Mouse (Mus musculus): ENCODE results near the gene Zfp462.

Zfp462 gene

GRCm38 (mm10) chr4:54998146-54998841, 53.4 kb downstream of the Zfp462 start:
- no peak for DNase-seq

GRCm38 (mm10) chr4:54999556-54999955, 54.7 kb downstream of the Zfp462 start:
- no peak for DNase-seq

- peak in 1 of 2 experiments; percentile 53 for DNase-seq
Measured at GRCm38 (mm10) chr4:55001386-55001785, 56.5 kb downstream of the Zfp462 start.

- DNase-seq = no peak
Measured at GRCm38 (mm10) chr4:55003128-55003527, 58.3 kb downstream of the Zfp462 start.

GRCm38 (mm10) chr4:55005066-55005465, 60.2 kb downstream of the Zfp462 start:
- peak in 1 of 2 experiments; percentile 39 for DNase-seq

GRCm38 (mm10) chr4:55005521-55005969, 60.7 kb downstream of the Zfp462 start:
- peak; percentile 49 to 59 for DNase-seq

GRCm38 (mm10) chr4:55006024-55006423, 61.2 kb downstream of the Zfp462 start:
- no peak for DNase-seq

GRCm38 (mm10) chr4:55008616-55009015, 63.8 kb downstream of the Zfp462 start:
- DNase-seq = no peak

- DNase-seq = peak in 1 of 2 experiments; percentile 4
Measured at GRCm38 (mm10) chr4:55011391-55011790, 66.5 kb downstream of the Zfp462 start.

- peak in 1 of 2 experiments; percentile 8 for DNase-seq
Measured at GRCm38 (mm10) chr4:55013563-55014248, 68.9 kb downstream of the Zfp462 start.

GRCm38 (mm10) chr4:55014731-55015463, 70.0 kb downstream of the Zfp462 start:
- DNase-seq = no peak

GRCm38 (mm10) chr4:55015517-55015916, 70.7 kb downstream of the Zfp462 start:
- DNase-seq = no peak

- DNase-seq = no peak
Measured at GRCm38 (mm10) chr4:55026109-55026646, 81.3 kb downstream of the Zfp462 start.

GRCm38 (mm10) chr4:55030401-55030800, 85.6 kb downstream of the Zfp462 start:
- DNase-seq = no peak

- no peak for DNase-seq
Measured at GRCm38 (mm10) chr4:55032317-55032930, 87.6 kb downstream of the Zfp462 start.

GRCm38 (mm10) chr4:55033452-55033851, 88.6 kb downstream of the Zfp462 start:
- DNase-seq = no peak

GRCm38 (mm10) chr4:55038139-55038538, 93.3 kb downstream of the Zfp462 start:
- no peak for DNase-seq

GRCm38 (mm10) chr4:55040258-55040964, 95.6 kb downstream of the Zfp462 start:
- DNase-seq = no peak

GRCm38 (mm10) chr4:55041106-55041730, 96.4 kb downstream of the Zfp462 start:
- DNase-seq = peak in 1 of 2 experiments; percentile 21

GRCm38 (mm10) chr4:55042573-55042972, 97.7 kb downstream of the Zfp462 start:
- no peak for DNase-seq

- no peak for DNase-seq
Measured at GRCm38 (mm10) chr4:55047266-55047665, 102.4 kb downstream of the Zfp462 start.
